Mouse (Mus musculus) brain, adult 2 months (tissue): ENCODE measurements at regions not wholly inside any gene's neighbourhood (a gene's known extent, or its start where the extent isn't known, plus 50 kb on each side); places are given as distances from the start of the nearest gene placed in this dataset.
"Not testable (repeated sequence)": the region's sequence is repeated elsewhere in the genome, so short reads cannot be mapped to it uniquely, and the experiment has no call there.

Experiments used
- DNase-seq: peaks from one replicate; pipeline ENCODE4 v3.0.0; 2011; ENCODE audit warnings: low read depth, low spot score

DNA sequence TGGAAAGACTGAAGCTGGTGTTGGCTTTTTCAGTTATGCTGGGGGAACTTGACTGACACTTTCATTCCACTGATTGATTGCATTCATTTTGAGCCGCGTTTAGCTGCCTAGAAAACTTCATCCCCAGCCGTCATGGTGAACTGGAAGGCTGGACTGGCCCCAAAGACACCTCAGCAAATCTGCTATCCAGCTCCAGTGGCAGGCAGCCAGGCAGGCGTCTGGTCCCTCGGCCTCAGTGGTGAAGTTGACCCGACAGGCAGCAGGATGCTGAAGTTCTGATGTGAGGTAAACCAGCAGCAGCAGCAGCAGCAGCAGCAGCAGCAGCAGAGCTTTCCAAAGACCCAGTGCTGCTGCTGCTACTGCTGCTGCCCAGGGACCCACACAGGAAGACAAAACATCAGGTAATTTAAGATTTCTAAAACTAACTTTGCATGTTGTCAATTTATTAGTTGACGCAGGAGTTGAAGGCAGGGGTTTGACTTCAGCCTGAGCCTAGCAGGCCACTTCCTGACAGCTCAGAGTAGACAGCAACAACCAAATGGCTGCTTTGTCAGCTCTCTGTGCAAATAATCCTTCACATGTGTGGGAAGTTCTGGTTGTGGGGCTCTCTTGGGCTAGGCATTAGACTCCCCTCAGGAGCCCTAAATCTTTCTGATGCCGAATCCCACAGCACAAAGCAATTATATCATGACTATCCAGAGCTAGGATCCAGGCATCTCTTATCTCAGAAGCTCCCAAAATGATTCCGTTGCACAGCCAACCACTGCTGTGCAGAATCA, 200.4 kb upstream of the Nhs start:
- no peak for DNase-seq

DNA sequence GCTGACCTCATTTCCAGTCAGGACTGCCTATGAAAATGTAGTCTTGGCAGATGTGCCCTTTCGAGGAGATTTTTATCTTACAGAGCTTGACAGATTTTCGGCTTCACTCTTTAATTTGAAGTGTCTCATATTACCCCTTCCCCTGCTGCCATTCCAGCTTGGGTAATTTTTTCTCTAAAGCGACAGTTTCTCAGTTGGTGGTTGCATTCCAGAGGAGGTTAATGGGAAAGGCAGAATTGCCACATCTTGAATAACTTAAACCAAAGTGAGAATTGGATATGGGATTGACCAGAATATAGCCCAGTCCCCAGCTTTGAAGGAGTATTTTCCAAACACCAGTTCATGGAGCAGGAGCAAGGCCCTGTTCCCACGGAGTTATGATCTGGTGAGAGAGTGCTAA, 188.8 kb upstream of the Nhs start:
- DNase-seq, result peak; percentile 3

DNA sequence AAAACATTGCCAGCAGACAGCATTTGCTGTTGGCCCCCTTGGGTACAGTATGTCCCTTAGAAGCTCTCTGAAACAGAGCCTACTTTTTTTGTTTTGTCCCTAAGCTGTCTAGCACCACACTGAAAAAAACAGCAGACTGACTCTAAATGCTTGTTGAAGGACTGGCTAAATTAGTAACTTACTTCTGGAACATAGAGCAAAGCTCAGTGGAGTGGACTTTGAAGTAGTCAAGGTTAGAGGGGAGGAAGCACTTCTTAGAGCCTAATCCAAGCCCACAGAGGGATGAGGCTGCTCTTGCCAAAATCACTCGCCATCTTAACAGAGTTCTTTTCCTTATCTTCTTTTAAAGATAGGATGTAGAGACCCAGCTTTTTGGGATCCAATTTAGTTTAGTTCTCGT, 188.4 kb upstream of the Nhs start:
- DNase-seq, result peak; percentile 3

DNA sequence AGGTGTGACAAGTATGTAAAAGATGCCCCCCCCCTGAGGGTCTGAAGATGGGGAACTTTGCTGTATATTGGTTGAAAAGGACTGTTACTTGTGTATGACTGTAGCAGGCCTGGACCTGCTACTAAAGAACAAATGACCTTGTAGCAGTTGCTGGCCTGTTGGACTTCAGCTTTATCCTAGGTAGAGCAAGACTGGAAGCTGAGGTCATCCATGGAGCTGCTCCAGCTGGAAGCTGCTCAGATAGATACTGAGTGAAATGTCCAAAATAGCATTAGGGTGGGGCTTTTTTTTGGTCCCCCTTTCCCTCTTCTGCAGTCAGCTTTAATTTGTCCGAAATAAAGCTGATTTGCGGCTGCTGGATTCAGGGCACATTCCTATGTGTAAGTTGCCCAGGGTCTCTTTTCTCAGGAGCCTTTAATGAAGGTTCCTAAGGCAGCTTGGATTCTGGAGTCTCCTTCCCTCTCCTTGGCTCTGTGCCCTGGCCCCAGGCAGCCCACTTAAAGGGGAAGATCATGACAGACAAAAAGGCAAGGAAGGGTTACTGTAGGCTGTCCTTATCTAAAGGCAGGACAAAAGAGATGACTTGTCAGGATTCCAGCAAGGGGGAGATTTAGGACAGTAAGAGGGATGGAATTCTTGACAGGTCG, 186.1 kb upstream of the Nhs start:
- peak; percentile 43 for DNase-seq

DNA sequence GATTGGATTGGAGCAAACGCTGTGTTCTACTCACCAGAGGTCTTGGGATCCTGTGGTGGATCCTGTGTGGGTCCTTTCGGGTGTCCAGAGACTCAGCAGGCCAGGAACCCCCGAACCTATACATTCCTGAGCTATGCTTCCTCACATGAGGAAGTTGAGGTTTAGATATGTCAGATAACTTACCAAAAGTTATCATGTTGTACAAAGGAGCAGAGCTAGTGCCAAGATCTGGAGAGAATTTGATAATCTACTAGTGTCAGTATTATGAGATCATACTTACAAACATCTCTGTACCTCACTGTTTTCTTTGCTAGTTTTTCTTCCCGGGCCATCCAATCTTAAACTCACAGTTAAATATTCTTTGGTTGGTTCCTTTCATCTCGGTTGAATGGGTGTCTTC, 172.6 kb upstream of the Nhs start:
- no peak for DNase-seq

DNA sequence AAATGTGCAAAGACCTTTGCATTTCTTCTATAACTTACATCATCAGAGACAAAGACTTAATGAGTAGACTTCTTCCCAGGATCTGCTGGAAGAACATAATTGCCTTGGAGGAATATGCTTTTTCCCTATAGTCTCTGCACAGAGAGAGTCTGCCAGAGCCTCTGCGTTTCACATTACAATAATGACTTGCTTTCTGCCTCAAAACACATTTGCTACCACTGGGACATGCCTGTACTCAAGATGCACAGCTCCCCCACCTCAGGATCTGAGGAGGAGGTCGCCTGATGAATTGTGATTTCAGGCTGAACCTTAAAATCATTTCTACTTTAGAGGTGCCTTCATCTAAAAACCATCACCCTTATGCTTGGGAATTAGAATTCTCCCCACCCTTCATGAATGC, 148.1 kb upstream of the Nhs start:
- DNase-seq, result no peak

DNA sequence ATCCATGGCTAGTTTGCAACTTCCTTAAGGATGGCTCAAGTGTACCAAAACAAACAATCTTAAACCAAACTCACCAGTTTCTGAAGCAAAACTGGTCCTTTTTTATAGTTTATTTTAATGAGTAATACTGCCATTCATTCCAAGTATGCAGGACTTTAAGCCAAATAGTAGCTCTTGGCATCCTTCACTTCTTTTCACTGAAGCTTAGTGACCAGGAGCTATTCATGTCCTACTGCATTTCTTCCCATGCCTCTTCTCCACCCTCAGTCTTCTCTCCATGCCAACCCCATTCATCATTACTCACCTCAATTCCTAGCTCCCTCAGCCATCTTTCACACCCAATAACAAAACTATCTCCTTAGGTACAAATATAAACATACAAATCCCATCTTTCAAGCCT, 144.6 kb upstream of the Nhs start:
- DNase-seq, result no peak

DNA sequence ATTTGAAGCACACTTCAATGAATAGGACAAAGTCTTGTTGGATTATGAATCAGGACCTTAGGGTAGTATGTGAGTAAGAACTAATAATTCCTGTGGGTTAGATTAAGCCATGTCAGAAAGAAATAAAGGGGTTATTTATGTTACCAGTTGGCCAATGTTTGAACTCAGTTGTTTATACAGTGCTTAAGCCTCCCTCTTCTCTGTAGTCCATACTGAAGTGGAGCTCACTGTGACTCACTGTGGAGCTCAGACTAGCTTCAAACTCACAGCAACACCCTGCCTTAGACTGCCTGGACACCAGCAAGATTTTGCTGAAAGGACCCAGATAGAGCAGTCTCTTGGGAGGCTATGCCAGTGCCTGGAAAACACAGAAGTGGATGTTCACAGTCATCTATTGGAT, 143.3 kb upstream of the Nhs start:
- DNase-seq, result no peak

DNA sequence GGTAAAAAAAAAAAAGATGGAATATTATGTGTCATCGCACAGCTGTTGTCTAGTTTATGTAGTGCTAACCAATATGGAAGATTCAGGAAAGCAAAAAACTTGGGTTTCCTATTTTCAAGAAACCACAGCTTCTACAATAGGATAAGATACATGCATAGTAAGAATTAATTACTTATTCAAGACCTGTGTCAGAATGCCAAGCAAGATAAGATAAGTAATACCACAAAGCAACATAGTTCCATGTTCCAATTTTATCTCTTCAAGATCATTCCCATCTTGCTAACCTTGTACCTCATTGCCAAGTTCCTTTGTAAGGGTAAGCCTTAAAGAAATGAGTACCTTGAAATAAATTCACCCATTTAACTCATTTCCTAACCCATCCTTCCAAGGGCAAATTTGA, 131.7 kb upstream of the Nhs start:
- no peak for DNase-seq

DNA sequence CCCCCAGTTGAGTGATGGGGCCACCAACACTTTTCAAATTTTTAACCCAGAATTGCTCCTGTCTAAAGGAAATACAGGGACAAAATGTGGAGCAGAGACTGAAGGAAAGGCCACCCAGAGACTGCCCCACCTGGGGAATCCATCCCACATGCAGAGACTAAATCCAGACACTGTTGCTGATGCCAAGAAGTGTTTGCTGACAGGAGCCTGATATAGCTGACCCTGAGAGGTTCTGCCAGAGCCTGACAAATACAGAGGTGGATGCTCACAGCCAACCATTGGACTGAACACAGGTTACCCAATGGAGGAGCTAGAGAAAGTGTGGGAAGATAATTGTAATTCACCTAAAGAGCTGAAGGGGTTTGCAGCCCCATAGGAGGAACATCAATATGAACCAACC, 126.6 kb upstream of the Nhs start:
- not testable (repeated sequence) for DNase-seq

DNA sequence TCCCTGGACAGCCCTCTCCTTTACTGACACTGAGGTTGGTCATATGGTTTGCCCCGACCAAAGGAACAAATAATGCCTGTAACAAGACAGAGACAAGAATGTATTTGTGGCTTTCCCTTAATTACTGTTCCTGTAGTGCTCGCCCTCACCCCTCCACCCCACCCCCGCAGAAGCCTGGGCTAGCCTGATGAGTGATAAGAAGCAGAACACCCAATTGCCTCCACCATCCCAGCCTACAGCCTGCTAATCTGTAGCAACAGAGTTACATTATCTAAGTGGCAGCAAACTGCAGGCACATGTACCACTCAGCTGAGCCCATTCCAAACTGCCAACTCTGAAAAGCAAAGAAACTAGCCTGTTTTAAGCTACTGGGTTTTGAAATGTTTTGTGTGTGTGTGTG, 124.7 kb upstream of the Nhs start:
- DNase-seq, result no peak

DNA sequence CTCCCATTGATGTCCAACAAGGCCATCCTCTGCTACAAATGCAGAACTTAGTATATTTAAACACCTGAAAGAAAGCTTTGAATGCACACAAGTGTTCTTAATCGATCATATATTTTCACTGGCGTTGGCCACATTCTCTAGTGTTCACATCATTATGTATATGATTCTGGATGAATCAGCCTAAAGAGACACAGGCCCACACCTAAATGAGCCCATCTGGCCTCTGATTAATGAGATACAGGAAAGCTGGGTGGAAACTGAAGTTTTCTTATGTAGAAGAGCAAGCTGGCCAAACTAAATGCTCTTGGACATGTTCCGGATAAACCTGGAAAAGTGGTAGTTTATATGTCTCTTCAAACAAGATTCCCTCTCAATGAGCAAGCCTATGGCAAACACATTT, 123.2 kb upstream of the Nhs start:
- no peak for DNase-seq

DNA sequence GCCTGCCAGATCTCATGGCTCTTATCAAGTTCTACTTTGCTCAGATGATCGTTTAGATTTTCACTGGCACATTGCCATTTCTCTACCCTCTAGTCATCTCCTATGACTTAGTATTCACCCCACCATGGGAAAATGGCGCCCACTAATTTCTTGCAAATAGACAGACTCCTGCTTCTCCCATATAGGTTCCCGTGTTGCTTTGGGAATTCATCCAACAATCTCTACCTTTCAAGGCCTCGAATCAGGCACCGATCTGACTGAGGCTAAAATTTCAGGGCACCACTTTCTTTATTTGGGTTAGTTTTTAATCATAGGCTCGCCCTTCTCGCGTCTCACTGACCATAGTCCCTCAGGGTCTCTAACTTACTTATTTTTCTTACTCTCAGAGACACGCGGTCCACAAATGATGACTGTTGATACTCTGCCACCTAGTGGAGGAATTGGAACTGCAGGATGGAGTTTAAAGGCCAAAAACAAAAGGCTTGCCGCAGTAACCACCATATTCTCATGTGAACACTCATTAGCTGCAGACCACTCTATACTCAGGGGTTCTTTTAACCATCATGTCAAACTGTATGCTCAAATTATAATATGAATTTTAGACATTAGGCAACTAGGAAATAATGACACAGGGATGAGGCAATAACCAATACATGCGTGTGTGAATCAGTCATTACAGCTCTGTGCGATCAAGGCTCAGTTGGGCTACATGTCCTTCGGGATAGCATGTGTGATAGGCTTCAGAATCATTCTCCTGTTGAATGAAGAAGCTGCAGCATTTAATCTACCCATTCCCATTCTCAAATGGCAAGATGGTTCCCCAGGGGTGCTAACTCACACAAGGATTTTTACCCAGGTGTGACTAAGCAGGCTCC, 119.5 kb upstream of the Nhs start:
- peak; percentile 68 for DNase-seq

DNA sequence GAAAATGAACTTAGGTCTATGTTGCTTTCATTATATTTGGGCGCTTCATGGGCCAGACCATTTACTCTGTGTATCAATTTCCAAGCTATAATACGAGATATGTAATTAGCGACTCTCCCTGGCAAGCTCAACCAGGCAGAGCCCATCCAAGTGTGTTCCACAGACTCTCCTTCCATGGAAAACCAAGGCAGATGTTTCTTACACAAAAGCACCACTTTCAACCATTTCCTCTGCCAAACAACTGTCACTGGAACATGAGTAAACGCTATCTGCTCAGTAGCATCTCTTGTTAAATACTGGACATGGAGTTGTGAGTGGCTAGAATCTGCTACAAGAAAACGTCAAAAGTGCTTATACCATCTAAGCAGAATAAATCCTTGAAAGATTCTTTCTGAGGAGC, 115.1 kb upstream of the Nhs start:
- DNase-seq, result no peak

DNA sequence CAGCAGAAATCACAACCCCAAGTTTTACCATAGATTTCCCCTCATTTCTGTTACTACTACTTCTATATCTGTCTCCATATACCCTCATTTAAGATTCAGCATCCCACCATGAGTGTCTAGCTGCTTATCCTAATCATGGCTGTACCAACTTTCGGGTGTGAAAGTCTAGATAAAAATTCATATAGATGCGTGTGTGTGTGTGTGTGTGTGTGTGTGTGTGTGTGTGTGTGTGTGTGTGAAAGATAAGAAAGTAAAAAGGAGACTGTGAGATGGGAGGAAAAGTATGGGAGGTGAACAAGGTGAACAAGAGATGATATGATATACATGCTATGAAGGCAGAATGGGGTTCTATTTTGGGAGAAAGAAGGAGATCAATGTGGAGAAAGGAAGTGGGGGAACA, 111.7 kb upstream of the Nhs start:
- DNase-seq, result no peak

DNA sequence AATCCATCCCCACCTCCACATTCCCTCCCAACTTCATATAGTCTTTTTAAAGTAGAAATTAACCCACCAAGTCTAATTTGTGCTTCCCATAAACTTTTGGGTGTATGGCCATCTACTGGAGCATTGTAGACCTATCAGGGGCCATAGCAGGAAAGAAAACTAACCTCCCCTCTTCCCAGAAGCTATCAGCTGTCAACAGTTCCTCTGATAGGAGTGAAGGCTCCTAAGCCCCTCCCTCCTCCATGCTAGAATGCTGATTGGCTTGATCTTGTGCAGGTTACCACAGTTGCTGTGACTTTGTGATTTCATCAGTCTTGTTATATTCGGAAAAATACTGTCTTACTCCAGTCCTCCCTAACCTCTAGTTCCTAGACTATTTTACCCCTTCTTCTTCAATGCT, 109.4 kb upstream of the Nhs start:
- no peak for DNase-seq

DNA sequence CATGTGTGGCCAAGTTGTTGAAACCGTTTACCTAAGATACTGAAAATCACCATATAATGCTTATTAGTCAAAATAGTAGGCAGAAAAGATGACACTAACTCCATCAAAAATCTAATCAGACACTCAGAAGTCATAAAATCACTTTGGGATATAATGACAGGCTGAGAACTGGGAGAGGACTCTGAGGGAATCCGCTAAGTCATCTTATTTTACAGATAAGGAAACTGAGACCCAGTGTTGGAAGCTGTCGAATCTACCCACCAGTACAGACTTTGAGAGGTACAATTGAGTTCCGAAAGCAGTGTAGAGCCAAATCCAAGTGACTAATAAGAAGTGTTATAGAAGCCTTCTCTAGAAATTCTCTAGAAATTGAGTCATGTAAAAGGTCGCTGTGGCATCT, 108.6 kb upstream of the Nhs start:
- DNase-seq, result no peak

DNA sequence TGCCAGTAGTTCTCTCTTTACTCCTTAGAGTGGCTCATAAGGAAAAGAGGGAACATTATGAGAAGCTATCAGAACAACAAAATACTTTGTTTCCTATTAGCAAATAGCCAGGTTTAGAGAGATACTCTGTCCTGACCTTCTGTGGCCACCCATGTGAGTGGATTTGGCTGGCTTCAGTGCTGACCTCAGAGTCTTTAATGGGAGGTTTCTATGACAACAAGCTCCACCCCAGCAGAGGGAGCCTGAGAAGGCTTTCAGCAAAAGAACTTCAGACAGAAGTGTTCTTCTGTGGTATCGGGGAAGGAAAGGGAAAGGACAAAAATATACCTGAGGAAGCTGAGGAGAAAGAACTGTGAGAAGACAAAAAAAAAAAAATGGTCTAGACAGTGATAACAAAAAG, 108.1 kb upstream of the Nhs start:
- peak; percentile 20 for DNase-seq

DNA sequence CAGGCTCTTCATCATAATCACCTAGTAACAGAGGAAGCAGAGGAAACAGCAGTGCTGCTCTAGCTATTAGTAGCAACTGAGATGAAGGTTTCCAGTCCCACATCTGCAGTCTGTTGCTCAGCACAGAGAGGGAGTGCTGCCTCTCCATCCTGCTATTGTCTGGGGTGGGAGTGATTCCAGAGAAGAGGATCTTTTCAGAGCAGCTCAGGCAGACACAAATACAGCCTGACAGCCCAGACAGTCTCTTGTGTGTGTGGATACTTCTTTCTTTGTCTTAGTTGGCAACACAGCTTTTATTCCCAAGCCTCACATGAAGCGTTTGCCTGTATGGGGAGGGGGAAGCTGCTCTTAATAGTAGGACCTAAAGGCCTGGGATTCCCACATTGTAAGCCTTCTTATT, 107.2 kb upstream of the Nhs start:
- peak; percentile 7 for DNase-seq

DNA sequence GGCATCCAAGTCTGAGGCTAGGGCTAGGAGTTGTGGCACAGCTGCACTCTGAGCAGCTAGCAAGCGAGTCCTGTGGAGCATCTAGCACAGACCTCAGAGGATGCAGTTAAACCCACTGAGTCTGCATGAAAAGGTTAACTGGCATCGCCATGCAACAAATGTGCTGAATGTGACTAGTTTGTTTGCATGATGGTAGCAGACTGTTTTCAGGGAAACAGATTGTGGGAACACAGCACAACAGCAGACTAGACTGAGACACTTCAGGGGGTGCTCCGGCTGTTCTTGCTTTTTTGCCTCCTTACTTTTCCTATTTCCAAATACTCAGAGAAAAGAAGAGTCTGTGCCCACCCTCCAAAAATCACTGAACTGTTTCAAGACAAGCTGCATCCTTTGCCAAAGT, 97.9 kb upstream of the Nhs start:
- no peak for DNase-seq

DNA sequence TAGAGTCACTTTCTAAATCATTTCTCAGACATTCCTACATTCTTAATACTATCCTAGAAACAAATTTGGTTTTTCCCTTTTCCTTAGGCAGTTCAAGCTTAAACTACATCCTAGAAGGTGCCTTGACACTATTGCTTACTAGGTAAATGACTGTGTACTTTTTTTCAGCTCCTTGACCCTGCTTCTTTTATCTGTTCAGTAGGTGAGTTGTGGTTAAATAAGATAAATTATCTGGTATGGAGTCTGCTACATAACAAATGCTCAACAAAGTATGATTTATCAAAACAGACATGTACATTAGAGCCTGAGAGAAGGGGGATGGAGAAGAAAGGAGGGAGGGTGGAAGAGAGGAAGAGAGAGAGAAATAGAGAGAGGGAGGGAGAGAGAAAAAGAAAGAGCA, 96.3 kb upstream of the Nhs start:
- no peak for DNase-seq

DNA sequence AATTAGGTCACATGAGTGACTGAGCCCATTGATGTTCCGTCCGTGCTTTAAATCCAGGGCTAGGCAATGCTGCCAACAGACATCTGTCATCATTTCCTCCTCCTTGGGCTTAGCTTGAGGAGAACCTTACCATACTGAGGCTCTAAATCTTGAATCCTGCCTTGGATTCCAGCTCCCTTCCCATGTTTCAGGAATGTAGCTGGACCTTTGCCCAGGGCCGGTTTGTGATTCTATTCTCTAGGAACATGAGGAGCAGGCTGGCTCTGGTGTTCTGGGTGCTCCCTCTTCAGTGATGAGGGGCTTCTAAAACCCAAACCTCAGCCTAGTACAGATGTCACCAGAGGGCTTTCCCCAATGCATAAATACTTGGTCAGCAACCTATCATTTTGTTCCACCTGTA, 81.8 kb upstream of the Nhs start:
- DNase-seq, result no peak

DNA sequence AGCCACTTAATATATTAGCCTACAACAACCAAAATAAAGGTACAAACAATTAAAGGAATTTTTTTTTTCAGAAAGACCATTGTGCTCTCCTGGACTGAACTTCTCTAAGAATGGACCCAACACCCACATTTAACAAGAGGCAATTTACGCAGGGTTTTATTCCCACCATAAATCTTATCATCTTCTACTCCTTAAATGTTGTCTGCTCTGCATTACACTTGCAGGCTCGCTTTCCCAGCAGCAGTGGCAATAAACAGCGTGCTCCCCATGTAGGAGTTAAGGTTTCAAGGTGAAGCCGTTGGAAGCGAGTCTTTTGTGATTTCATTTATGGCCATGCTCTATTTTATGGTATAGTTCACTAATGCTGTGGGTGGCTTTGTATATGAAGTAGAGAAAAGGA, 76.0 kb upstream of the Nhs start:
- DNase-seq, result no peak
